8 mouse cellular contexts compared by ENCODE assay signal in genomic region chr1:152640195-152640981, GRCm38 (mm10).
A peak's percentile ranks its signal among the peaks of the same experiment; 100 is the strongest.
DNase-seq lines count a peak whose midpoint lies in the region; ATAC-seq and TF ChIP-seq lines count a peak whose summit lies in the region.

No protein-coding gene starts in this region.

- H3K36me3 ChIP-seq in kidney, adult 2 months (ENCODE audit: control insufficient read depth, insufficient read depth, low read length) = no peaks in the 10 kb centered on the region

- peak; percentile 43 for DNase-seq in adrenal gland, adult 2 months
- no peak for DNase-seq in adrenal gland, adult 8-10 months
- DNase-seq in cerebellum, adult 9-11 months = peak; percentile 97
- peak; percentile 86 to 90 for DNase-seq in heart, adult 18-20 months
- DNase-seq in kidney, adult 2 months = peak; percentile 96
- DNase-seq in left cerebral cortex, postnatal 25 days (ENCODE audit: low spot score in 2 of 2) = peak; percentile 34 to 64
- peak; percentile 54 for DNase-seq in ovary, postnatal 36 days (ENCODE audit: low spot score)

- ATAC-seq in activated CD4-positive, CD25-positive, alpha-beta regulatory T cell, adult 4 months = no peak

- TF ChIP-seq CTCF in kidney, adult 2 months (conservative IDR thresholded peaks at IDR 0.05; ENCODE audit: insufficient read depth, insufficient read length, low read depth, low read length) = no peak

- no peak for TF ChIP-seq POLR2A in kidney, adult 2 months (IDR thresholded peaks at IDR 0.05; ENCODE audit: low read depth, low read length)

- no peaks in the 10 kb centered on the region for H3K27me3 ChIP-seq in kidney, adult 2 months (replicated peaks; ENCODE audit: control insufficient read depth, insufficient read depth, low read length)

- no peak overlapping the region for H3K4me3 ChIP-seq in kidney, adult 2 months (ENCODE audit: insufficient read depth, low read depth, low read length)

- WGBS in kidney, adult 2 months = 37% methylated on average over 11 of the region's 11 CpGs

- intact Hi-C loops in left cerebral cortex, postnatal 25 days (cut with DNase I) = no loop called here

- peak overlapping the region; percentile 53 for H3K27ac ChIP-seq in kidney, adult 2 months (ENCODE audit: insufficient read depth, low read depth, low read length)

- peaks cover 11% of the 10 kb centered on the region; the same call in 1 of the 2 replicates for H3K4me1 ChIP-seq in kidney, adult 2 months (ENCODE audit: control insufficient read depth, insufficient read depth, low read length)
